Mouse (Mus musculus): ENCODE measurements around the gene Zim1. TPM values are rescaled to one million over a fixed set of nuclear protein-coding genes. Genes with fewer than 3 reads are reported as not detected.

Zim1 gene
- total and polyA plus RNA-seq, 3 experiments, result not detected

GRCm38 (mm10) chr7:6728263-6728931 lies 32.1 kb upstream of the Zim1 start:
- Histone ChIP-seq H3K9me3 (replicated peaks; ENCODE audit: insufficient read depth, low read length) (no peaks in the 10 kb centered on the region), H3K4me1 (ENCODE audit: control insufficient read depth in 1 of 2, insufficient read depth in 2 of 2, low read length in 2 of 2) (no peaks in the 10 kb centered on the region), H3K79me2 (ENCODE audit: control insufficient read depth, insufficient read depth, low read length, poor library complexity) (no peaks in the 10 kb centered on the region), H3K4me3 (ENCODE audit: control insufficient read depth in 1 of 2, insufficient read depth in 1 of 2, low read depth in 2 of 2, low read length in 2 of 2) (no peak overlapping the region), H3K27me3 (ENCODE audit: control insufficient read depth in 1 of 2, insufficient read depth in 2 of 2, low read length in 2 of 2) (no peaks in the 10 kb centered on the region), H3K9ac (ENCODE audit: control insufficient read depth, low read depth, low read length, poor library complexity, severe bottlenecking) (no peak overlapping the region), H3K27ac (ENCODE audit: control insufficient read depth, low read depth, low read length) (no peak overlapping the region), H3K36me3 (ENCODE audit: control insufficient read depth in 1 of 2, insufficient read depth in 2 of 2, low read length in 2 of 2) (no peaks in the 10 kb centered on the region)
- DNase-seq (ENCODE audit: low read depth, low spot score), result peak; percentile 1
- TF ChIP-seq CHD1 (IDR thresholded peaks at IDR 0.05; ENCODE audit: low read depth, low read length) (no peak), RCOR1 (IDR thresholded peaks at IDR 0.05; ENCODE audit: low read depth, low read length) (no peak), JUND (IDR thresholded peaks at IDR 0.05; ENCODE audit: low read depth, low read length) (no peak), NELFE (IDR thresholded peaks at IDR 0.05; ENCODE audit: low read depth, low read length) (no peak), UBTF (IDR thresholded peaks at IDR 0.05; ENCODE audit: borderline replicate concordance, insufficient read depth, low read depth, low read length) (no peak), KAT2A (conservative IDR thresholded peaks at IDR 0.05; ENCODE audit: low read depth, low read length) (no peak), SIN3A (IDR thresholded peaks at IDR 0.05; ENCODE audit: low read length) (no peak), SMC3 (IDR thresholded peaks at IDR 0.05; ENCODE audit: low read depth, low read length) (no peak), POLR2AphosphoS5 (IDR thresholded peaks at IDR 0.05; ENCODE audit: borderline replicate concordance, low read depth, low read length) (no peak), TCF12 (IDR thresholded peaks at IDR 0.05; ENCODE audit: low read depth, low read length) (no peak), ETS1 (IDR thresholded peaks at IDR 0.05; ENCODE audit: low read depth, low read length) (no peak)

GRCm38 (mm10) chr7:6727351-6728121 lies 31.3 kb upstream of the Zim1 start:
- no peaks in the 10 kb centered on the region for H3K4me1 ChIP-seq (ENCODE audit: control insufficient read depth in 1 of 2, insufficient read depth in 2 of 2, low read length in 2 of 2)
- H3K27me3 ChIP-seq (ENCODE audit: control insufficient read depth in 1 of 2, insufficient read depth in 2 of 2, low read length in 2 of 2), result no peaks in the 10 kb centered on the region
- H3K79me2 ChIP-seq (ENCODE audit: control insufficient read depth, insufficient read depth, low read length, poor library complexity), result no peaks in the 10 kb centered on the region
- H3K27ac ChIP-seq (ENCODE audit: control insufficient read depth, low read depth, low read length), result no peak overlapping the region
- TF ChIP-seq SMC3 (IDR thresholded peaks at IDR 0.05; ENCODE audit: low read depth, low read length) (no peak), ZKSCAN1 (IDR thresholded peaks at IDR 0.05; ENCODE audit: low read depth, low read length) (no peak), CHD2 (IDR thresholded peaks at IDR 0.05; ENCODE audit: low read length) (no peak), RCOR1 (IDR thresholded peaks at IDR 0.05; ENCODE audit: low read depth, low read length) (no peak), MXI1 (IDR thresholded peaks at IDR 0.05; ENCODE audit: low read depth, low read length) (no peak), UBTF (IDR thresholded peaks at IDR 0.05; ENCODE audit: borderline replicate concordance, insufficient read depth, low read depth, low read length) (no peak), CHD1 (IDR thresholded peaks at IDR 0.05; ENCODE audit: low read depth, low read length) (no peak), MAX (IDR thresholded peaks at IDR 0.05; ENCODE audit: low read length) (no peak), KAT2A (conservative IDR thresholded peaks at IDR 0.05; ENCODE audit: low read depth, low read length) (no peak), TBP (IDR thresholded peaks at IDR 0.05; ENCODE audit: low read depth, low read length) (no peak), EP300 (IDR thresholded peaks at IDR 0.05; ENCODE audit: low read depth in 1 of 2, low read length in 2 of 2) (no peak), MYB (IDR thresholded peaks at IDR 0.05; ENCODE audit: low read depth, low read length) (no peak), ZNF384 (IDR thresholded peaks at IDR 0.05; ENCODE audit: low read depth, low read length) (no peak), TAL1 (IDR thresholded peaks at IDR 0.05; ENCODE audit: low read length) (no peak), ELF1 (IDR thresholded peaks at IDR 0.05; ENCODE audit: low read depth, low read length) (no peak), POLR2A (IDR thresholded peaks at IDR 0.05; ENCODE audit: control insufficient read depth in 1 of 2, insufficient read depth in 1 of 2, low read depth in 1 of 2, low read length in 2 of 2, poor library complexity in 1 of 2) (no peak), POLR2AphosphoS5 (IDR thresholded peaks at IDR 0.05; ENCODE audit: borderline replicate concordance, low read depth, low read length) (no peak), SIN3A (IDR thresholded peaks at IDR 0.05; ENCODE audit: low read length) (no peak), ZMIZ1 (IDR thresholded peaks at IDR 0.05; ENCODE audit: low read depth, low read length) (no peak), BHLHE40 (IDR thresholded peaks at IDR 0.05; ENCODE audit: borderline replicate concordance, low read depth, low read length) (no peak)
- H3K9ac ChIP-seq (ENCODE audit: control insufficient read depth, low read depth, low read length, poor library complexity, severe bottlenecking), result no peak overlapping the region
- H3K4me3 ChIP-seq (ENCODE audit: control insufficient read depth in 1 of 2, insufficient read depth in 1 of 2, low read depth in 2 of 2, low read length in 2 of 2), result no peak overlapping the region
- H3K9me3 ChIP-seq (replicated peaks; ENCODE audit: insufficient read depth, low read length), result no peaks in the 10 kb centered on the region
- H3K36me3 ChIP-seq (ENCODE audit: control insufficient read depth in 1 of 2, insufficient read depth in 2 of 2, low read length in 2 of 2), result no peaks in the 10 kb centered on the region
- DNase-seq (ENCODE audit: low read depth, low spot score), result peak; percentile 2

Measured in MEL (cell line).